Mouse (Mus musculus) MEL (cell line): Measurements from ENCODE around the gene Slfn9. TPM values are rescaled to one million over a fixed set of nuclear protein-coding genes. Genes with fewer than 3 reads are reported as not detected.
"Not testable (repeated sequence)": the region's sequence is repeated elsewhere in the genome, so short reads cannot be mapped to it uniquely, and the experiment has no call there.

Source experiments
- DNase-seq: peaks from one replicate; pipeline ENCODE4 v3.0.0; 2011; ENCODE audit warnings: low read depth, low spot score
- H3K27ac ChIP-seq: 2 replicates; pipeline ENCODE4 v1.5.1; 2012; ENCODE audit warnings: low read depth, mild to moderate bottlenecking, control low read depth, low read length, moderate library complexity; ENCODE audit not compliant: control insufficient read depth
- H3K27me3 ChIP-seq, 2 experiments: fragments of 150-350 bp in 1 of 2; sonication (generic) in 1 of 2; 2 replicates each; pipeline ENCODE4 v1.6.1; 2012; ENCODE audit warnings: low read length in 2 of 2, mild to moderate bottlenecking in 2 of 2, improper control_type of control experiment in 1 of 2, moderate library complexity in 1 of 2; ENCODE audit not compliant: insufficient read depth in 2 of 2, control insufficient read depth in 1 of 2
- H3K36me3 ChIP-seq, 2 experiments: 2 replicates each; pipeline ENCODE4 v1.6.1; 2012 to 2014; ENCODE audit warnings: low read length in 2 of 2, improper control_type of control experiment in 1 of 2, inconsistent platforms in 1 of 2, mild to moderate bottlenecking in 1 of 2; ENCODE audit not compliant: insufficient read depth in 2 of 2, control insufficient read depth in 1 of 2
- H3K4me1 ChIP-seq, 2 experiments: fragments of 150-350 bp in 1 of 2; sonication (generic) in 1 of 2; 2 replicates each; pipeline ENCODE4 v1.6.1; 2012; ENCODE audit warnings: low read length in 2 of 2, improper control_type of control experiment in 1 of 2, mild to moderate bottlenecking in 1 of 2; ENCODE audit not compliant: insufficient read depth in 2 of 2, control insufficient read depth in 1 of 2
- H3K4me3 ChIP-seq, 2 experiments: fragments of 150-350 bp in 1 of 2; sonication (generic) in 1 of 2; 2 replicates each; pipeline ENCODE4 v1.5.1; 2012; ENCODE audit warnings: low read depth in 2 of 2, low read length in 2 of 2, mild to moderate bottlenecking in 2 of 2, moderate library complexity in 2 of 2, control low read depth in 1 of 2, improper control_type of control experiment in 1 of 2; ENCODE audit not compliant: control insufficient read depth in 1 of 2, insufficient read depth in 1 of 2
- H3K79me2 ChIP-seq: 2 replicates; pipeline ENCODE4 v1.6.1; 2012; ENCODE audit warnings: mild to moderate bottlenecking, low read length, moderate library complexity; ENCODE audit not compliant: control insufficient read depth, poor library complexity, insufficient read depth
- H3K9ac ChIP-seq: 2 replicates; pipeline ENCODE4 v1.6.1; 2012; ENCODE audit warnings: low read depth, mild to moderate bottlenecking, control low read depth, low read length, moderate library complexity; ENCODE audit not compliant: control insufficient read depth, poor library complexity, severe bottlenecking
- H3K9me3 ChIP-seq: fragments of 150-350 bp; sonication (generic); replicated peaks from 2 replicates; pipeline ENCODE4 v1.6.1; 2012; ENCODE audit warnings: mild to moderate bottlenecking, low read length, improper control_type of control experiment, moderate library complexity; ENCODE audit not compliant: insufficient read depth
- CHD2 ChIP-seq: IDR thresholded peaks from 2 replicates; pipeline ENCODE4 v1.6.1; 2011; ENCODE audit warnings: low read length, improper control_type of control experiment
- EP300 ChIP-seq, 2 experiments: IDR thresholded peaks; 2 replicates each; pipeline ENCODE4 v1.6.1; 2011; ENCODE audit warnings: improper control_type of control experiment in 2 of 2, low read length in 2 of 2, low read depth in 1 of 2, mild to moderate bottlenecking in 1 of 2
- GATA1 ChIP-seq: IDR thresholded peaks from 2 replicates; pipeline ENCODE4 v1.6.1; 2011; ENCODE audit warnings: low read depth, low read length, improper control_type of control experiment
- HCFC1 ChIP-seq: IDR thresholded peaks from 2 replicates; pipeline ENCODE4 v1.6.1; 2012; ENCODE audit warnings: low read depth, mild to moderate bottlenecking, inconsistent platforms, low read length, improper control_type of control experiment, moderate library complexity
- MAX ChIP-seq: IDR thresholded peaks from 2 replicates; pipeline ENCODE4 v1.6.1; 2011; ENCODE audit warnings: low read length, improper control_type of control experiment
- MAZ ChIP-seq: IDR thresholded peaks from 2 replicates; pipeline ENCODE4 v1.6.1; 2012; ENCODE audit warnings: low read depth, mild to moderate bottlenecking, inconsistent platforms, low read length, improper control_type of control experiment
- MXI1 ChIP-seq: IDR thresholded peaks from 2 replicates; pipeline ENCODE4 v1.6.1; 2011; ENCODE audit warnings: mild to moderate bottlenecking, low read depth, low read length, improper control_type of control experiment
- MYC ChIP-seq: IDR thresholded peaks from 2 replicates; pipeline ENCODE4 v1.6.1; 2011; ENCODE audit warnings: low read depth, mild to moderate bottlenecking, low read length, improper control_type of control experiment, moderate library complexity
- NELFE ChIP-seq: IDR thresholded peaks from 2 replicates; pipeline ENCODE4 v1.6.1; 2011; ENCODE audit warnings: low read depth, low read length, improper control_type of control experiment
- POLR2A ChIP-seq, 2 experiments: IDR thresholded peaks; 2 replicates each; pipeline ENCODE4 v1.6.1; 2011 to 2012; ENCODE audit warnings: low read length in 2 of 2, mild to moderate bottlenecking in 2 of 2, control low read depth in 1 of 2, improper control_type of control experiment in 1 of 2, low read depth in 1 of 2, moderate library complexity in 1 of 2; ENCODE audit not compliant: control insufficient read depth in 1 of 2, insufficient read depth in 1 of 2, poor library complexity in 1 of 2
- POLR2AphosphoS5 ChIP-seq: IDR thresholded peaks from 2 replicates; pipeline ENCODE4 v1.6.1; 2012; ENCODE audit warnings: low read depth, borderline replicate concordance, mild to moderate bottlenecking, inconsistent platforms, low read length, moderate library complexity, mixed read lengths
- RAD21 ChIP-seq: IDR thresholded peaks from 2 replicates; pipeline ENCODE4 v1.6.1; 2011; ENCODE audit warnings: mild to moderate bottlenecking, low read depth, low read length, improper control_type of control experiment
- SMC3 ChIP-seq: IDR thresholded peaks from 2 replicates; pipeline ENCODE4 v1.6.1; 2011; ENCODE audit warnings: low read depth, low read length, improper control_type of control experiment
- TBP ChIP-seq: IDR thresholded peaks from 2 replicates; pipeline ENCODE4 v1.8.0; 2011; ENCODE audit warnings: low read depth, low read length, improper control_type of control experiment
- ZKSCAN1 ChIP-seq: IDR thresholded peaks from 2 replicates; pipeline ENCODE4 v1.6.1; 2012; ENCODE audit warnings: low read depth, mild to moderate bottlenecking, inconsistent platforms, low read length, improper control_type of control experiment, moderate library complexity
- ZNF384 ChIP-seq: IDR thresholded peaks from 2 replicates; pipeline ENCODE4 v1.6.1; 2012; ENCODE audit warnings: low read depth, mild to moderate bottlenecking, inconsistent platforms, low read length, improper control_type of control experiment
- polyA plus RNA-seq, 2 experiments: library from polyadenylated mRNA; stranded (reverse) in 1 of 2; unstranded in 1 of 2; fragments of >175 nt in 1 of 2; fragments of >200 nt in 1 of 2; gene quantifications; 2 replicates each; pipeline versions ENCODE4 v1.2.1 to v1.2.4; 2012; ENCODE audit warnings: low replicate concordance in 2 of 2, low read depth in 1 of 2; ENCODE audit not compliant: insufficient read length in 2 of 2, insufficient read depth in 1 of 2, missing spikeins in 1 of 2
- total RNA-seq: library from RNA; depleted of rRNA; stranded (reverse); fragments of 300-350 nt; gene quantifications from 2 replicates; pipeline ENCODE4 v1.2.3, GENCODE M21; 2012

Gene Slfn9
- total and polyA plus RNA-seq, 3 experiments = 3.5 to 3.7 TPM; not detected in 1

DNA sequence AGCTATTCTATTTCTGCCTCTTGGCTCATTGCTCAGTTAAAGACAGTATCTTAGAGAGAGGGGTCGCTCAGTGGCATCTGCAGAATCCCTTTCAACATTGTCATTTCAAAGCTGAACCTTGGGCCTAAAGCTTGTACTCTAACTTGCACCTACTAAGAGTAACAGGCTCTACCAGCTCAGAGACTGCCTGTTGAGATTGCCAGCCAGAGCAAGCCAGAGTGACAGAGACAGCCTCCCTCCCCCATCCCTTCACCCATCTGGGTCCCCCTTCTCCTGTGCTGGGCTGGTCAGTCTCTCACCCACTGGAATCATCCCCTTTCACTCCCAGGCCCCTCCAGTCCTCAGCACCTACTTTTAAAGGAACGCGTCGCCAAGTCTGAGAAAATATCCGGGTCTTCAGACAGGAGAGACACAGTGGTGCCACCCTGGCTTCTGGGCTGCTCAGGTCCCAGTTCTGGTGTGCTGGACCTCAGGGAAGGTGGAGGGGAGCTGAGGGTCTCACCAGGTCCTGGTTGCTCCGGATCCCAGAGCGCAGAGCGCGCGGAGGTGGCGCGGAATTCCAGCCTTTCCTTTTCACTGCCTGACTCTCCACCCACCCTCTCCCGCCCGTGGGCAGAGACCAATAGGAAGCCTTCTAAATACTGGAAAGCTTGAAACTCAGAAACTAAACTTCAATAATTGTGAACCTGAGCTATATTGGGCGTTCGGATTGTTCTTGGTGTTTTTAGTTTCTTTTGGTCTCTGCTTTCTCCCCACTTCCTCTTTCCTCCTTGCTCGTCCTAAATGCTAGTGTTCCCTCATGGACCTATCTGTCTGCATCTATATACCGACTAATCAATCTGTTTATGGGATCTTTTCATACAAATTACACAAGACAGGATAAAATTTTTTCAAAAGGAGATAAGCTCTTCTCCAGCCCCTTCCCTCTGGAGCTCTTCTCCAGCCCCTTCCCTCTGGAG lies 28.2 kb upstream of the Slfn9 start:
- H3K27me3 ChIP-seq, H3K36me3 ChIP-seq, H3K79me2 ChIP-seq, H3K4me1 ChIP-seq, H3K9me3 ChIP-seq: not testable (repeated sequence)
- Histone ChIP-seq H3K4me3 (peak overlapping the region; percentile 78), H3K9ac (peak overlapping the region; percentile 86), H3K27ac (peak overlapping the region; percentile 90)
- DNase-seq = peak; percentile 82
- TF ChIP-seq HCFC1 (0 out of 2 replicates have a peak, but pooled peaks have one; percentile 20), NELFE (peak; percentile 39; the same call in 1 of the 2 replicates), MAX (peak; percentile 51; the same call in 1 of the 2 replicates), GATA1 (peak; percentile 44; the same call in 1 of the 2 replicates), TBP (0 out of 2 replicates have a peak, but pooled peaks have one; percentile 26), EP300 (IDR thresholded peaks at IDR 0.05; ENCODE audit: low read depth in 1 of 2, low read length in 2 of 2) (0 out of 4 replicates have a peak, but pooled peaks of 1 of the 2 experiments have one; percentile 32)

DNA sequence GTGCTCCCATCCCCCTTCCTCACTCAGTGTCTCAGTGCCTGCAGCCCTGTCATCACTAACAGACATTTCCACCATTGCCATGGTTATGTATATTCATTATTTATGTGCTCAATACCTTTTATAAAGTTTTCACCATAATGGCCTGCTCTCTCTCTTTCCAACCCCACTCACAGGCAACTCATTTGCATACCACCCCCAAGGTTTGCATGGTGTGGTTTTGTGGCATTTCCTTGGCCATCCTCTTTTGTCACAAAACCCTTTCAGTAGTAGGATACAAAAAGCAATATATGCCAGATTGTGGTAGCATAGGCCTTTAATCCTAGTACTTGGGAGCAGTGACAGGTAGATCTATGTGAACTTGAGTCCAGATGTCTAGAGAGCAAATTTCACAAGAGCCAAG lies 24.5 kb upstream of the Slfn9 start:
- Histone ChIP-seq H3K4me1 (peaks cover 0 to 5% of the 10 kb centered on the region in 2 experiments; a peak in 3 of 4 replicates), H3K27ac (no peak overlapping the region), H3K4me3 (no peak overlapping the region), H3K36me3 (peaks cover 5 to 8% of the 10 kb centered on the region in 2 experiments; a peak in 3 of 4 replicates), H3K9me3 (no peaks in the 10 kb centered on the region), H3K79me2 (0 out of 2 replicates have a peak, but pooled peaks cover 3% of the 10 kb centered on the region), H3K9ac (no peak overlapping the region), H3K27me3 (no peaks in the 10 kb centered on the region)
- DNase-seq = no peak
- TF ChIP-seq RAD21 (no peak), ZKSCAN1 (no peak), MYC (no peak), EP300 (IDR thresholded peaks at IDR 0.05; ENCODE audit: low read depth in 1 of 2, low read length in 2 of 2) (no peak), POLR2AphosphoS5 (no peak), MAZ (no peak), TBP (no peak), ZNF384 (no peak), SMC3 (no peak), MXI1 (no peak), POLR2A (IDR thresholded peaks at IDR 0.05; ENCODE audit: control insufficient read depth in 1 of 2, insufficient read depth in 1 of 2, low read depth in 1 of 2, low read length in 2 of 2, poor library complexity in 1 of 2) (no peak), CHD2 (no peak), GATA1 (no peak)
